Mouse (Mus musculus): ENCODE data around the gene Ccl5.

- TF ChIP-seq CTCF (IDR thresholded peaks at IDR 0.05; ENCODE audit: borderline replicate concordance, insufficient read depth, low read depth, low read length), result no peak
- no peak for TF ChIP-seq POLR2A (IDR thresholded peaks at IDR 0.05; ENCODE audit: borderline replicate concordance, insufficient read depth, low read length)
Observed at GRCm38 (mm10) chr11:83578999-83579398, 48.7 kb upstream of the Ccl5 start.

Measured in cerebellum, adult 2 months (tissue).